Mouse (Mus musculus): ENCODE results near the gene Abhd17a. TPM values are rescaled to one million over a fixed set of nuclear protein-coding genes. Genes with fewer than 3 reads are reported as not detected.
A peak's percentile ranks its signal among the peaks of the same experiment; 100 is the strongest.

Gene Abhd17a
- total RNA-seq, 4 experiments from 2014 or later = 70.5 to 80.7 (median 77.3) TPM

GRCm38 (mm10) chr10:80548428-80549006 is 41.6 kb downstream of the Abhd17a start:
- peak in 1 of 2 experiments; percentile 28 for DNase-seq (ENCODE audit: low spot score in 2 of 2)

- no peak for DNase-seq (ENCODE audit: low spot score in 2 of 2)
Observed at GRCm38 (mm10) chr10:80547539-80547938, 42.6 kb downstream of the Abhd17a start.

- DNase-seq (ENCODE audit: low spot score in 2 of 2) = no peak
Observed at GRCm38 (mm10) chr10:80546945-80547344, 43.2 kb downstream of the Abhd17a start.

- no peak for DNase-seq (ENCODE audit: low spot score in 2 of 2)
Observed at GRCm38 (mm10) chr10:80545590-80545989, 44.6 kb downstream of the Abhd17a start.

GRCm38 (mm10) chr10:80543873-80544272 is 46.3 kb downstream of the Abhd17a start:
- no peak for DNase-seq (ENCODE audit: low spot score in 2 of 2)

- DNase-seq (ENCODE audit: low spot score in 2 of 2) = no peak
Observed at GRCm38 (mm10) chr10:80539493-80539892, 50.6 kb downstream of the Abhd17a start.

- DNase-seq (ENCODE audit: low spot score in 2 of 2) = peak; percentile 58 to 63
Observed at GRCm38 (mm10) chr10:80538710-80539394, 51.3 kb downstream of the Abhd17a start, which contains the start of gene Atp8b3. Gene Atp8b3 (minus strand): TSS chr10:80539124.

GRCm38 (mm10) chr10:80538180-80538579 is 52.0 kb downstream of the Abhd17a start:
- DNase-seq (ENCODE audit: low spot score in 2 of 2) = no peak

GRCm38 (mm10) chr10:80535711-80536110 is 54.4 kb downstream of the Abhd17a start:
- DNase-seq (ENCODE audit: low spot score in 2 of 2) = no peak

- no peak for DNase-seq (ENCODE audit: low spot score in 2 of 2)
Observed at GRCm38 (mm10) chr10:80535071-80535470, 55.1 kb downstream of the Abhd17a start.

GRCm38 (mm10) chr10:80533704-80534103 is 56.4 kb downstream of the Abhd17a start:
- no peak for DNase-seq (ENCODE audit: low spot score in 2 of 2)

Small RNAs within 50 kb of the gene (microRNA-seq; reads per million reads assigned to microRNA genes)
- gene Mir6912 = not detected

Other genes starting within 250 kb of the Abhd17a start
- 10 to 100 TPM; 22.6 to 30.4 (median 26.9) TPM for gene Adamtsl5, start 241.9 kb downstream of the Abhd17a start, total RNA-seq (2022)
- gene Plk5, start 233.9 kb downstream of the Abhd17a start, total RNA-seq (2022) = under 1 TPM in 2 of 4 experiments, not detected in 2; 0.27 to 0.36 TPM
- 1 to 10 TPM; 4.2 to 6.3 (median 4.7) TPM for gene Mex3d, start 202.7 kb downstream of the Abhd17a start, total RNA-seq (2022)
- gene Mbd3, start 190.8 kb downstream of the Abhd17a start, total RNA-seq (2022) = 100 to 1,000 TPM; 120 to 138 (median 131) TPM
- 100 to 1,000 TPM; 691 to 868 (median 797) TPM for gene Uqcr11, start 183.5 kb downstream of the Abhd17a start, total RNA-seq (2022)
- 10 to 100 TPM in 3 of 4 experiments, 1 to 10 TPM in 1; 9.9 to 13.1 (median 10.8) TPM for gene Tcf3, start 156.7 kb downstream of the Abhd17a start, total RNA-seq (2022)
- gene Onecut3, start 95.5 kb downstream of the Abhd17a start, total RNA-seq (2022) = not detected
- gene Atp8b3, start 51.2 kb downstream of the Abhd17a start, total RNA-seq (2022) = not detected
- 10 to 100 TPM in 2 of 4 experiments, 1 to 10 TPM in 2; 8.5 to 11.1 (median 10.1) TPM for gene Rexo1, start 28.8 kb downstream of the Abhd17a start, total RNA-seq (2022)
- gene Klf16, start 13.0 kb downstream of the Abhd17a start, total RNA-seq (2022) = 1 to 10 TPM; 1.1 to 2.0 (median 1.3) TPM
- gene Scamp4, start 12.5 kb upstream of the Abhd17a start, total RNA-seq (2022) = 10 to 100 TPM; 17.4 to 21.2 (median 19.2) TPM
- gene Adat3, start 12.5 kb upstream of the Abhd17a start, total RNA-seq (2022) = under 1 TPM in 3 of 4 experiments, not detected in 1; 0.29 to 0.43 (median 0.36) TPM
- gene Gm49322, start 15.7 kb upstream of the Abhd17a start, total RNA-seq (2022) = under 1 TPM in 2 of 4 experiments, not detected in 2; 0.20 to 0.24 TPM
- 100 to 1,000 TPM; 124 to 147 (median 144) TPM for gene Csnk1g2, start 32.5 kb upstream of the Abhd17a start, total RNA-seq (2022)
- 10 to 100 TPM; 36.7 to 40.7 (median 39.7) TPM for gene Btbd2, start 66.7 kb upstream of the Abhd17a start, total RNA-seq (2022)
- 100 to 1,000 TPM; 226 to 292 (median 253) TPM for gene Mknk2, start 87.8 kb upstream of the Abhd17a start, total RNA-seq (2022)
- gene Mob3a, start 111.6 kb upstream of the Abhd17a start, total RNA-seq (2022) = 1 to 10 TPM; 2.6 to 3.6 (median 3.4) TPM
- 1 to 10 TPM; 1.0 to 3.1 (median 2.7) TPM for gene Izumo4, start 111.8 kb upstream of the Abhd17a start, total RNA-seq (2022)
- 10 to 100 TPM; 24.1 to 29.3 (median 27.8) TPM for gene Ap3d1, start 151.9 kb upstream of the Abhd17a start, total RNA-seq (2022)
- gene Dot1l, start 164.9 kb upstream of the Abhd17a start, total RNA-seq (2022) = 10 to 100 TPM; 12.4 to 13.8 (median 13.5) TPM
- gene Sf3a2, start 207.9 kb upstream of the Abhd17a start, total RNA-seq (2022) = 10 to 100 TPM; 26.0 to 33.2 (median 29.9) TPM
- 10 to 100 TPM; 24.2 to 34.4 (median 32.0) TPM for gene Plekhj1, start 208.3 kb upstream of the Abhd17a start, total RNA-seq (2022)
- under 1 TPM in 3 of 4 experiments, not detected in 1; 0.22 to 0.40 (median 0.24) TPM for gene Amh, start 214.9 kb upstream of the Abhd17a start, total RNA-seq (2022)
- gene Jsrp1, start 223.2 kb upstream of the Abhd17a start, total RNA-seq (2022) = 100 to 1,000 TPM; 455 to 508 (median 490) TPM
- 1,000 to 10,000 TPM in 1 of 4 experiments, 100 to 1,000 TPM in 3; 735 to 1,031 (median 850) TPM for gene Oaz1, start 236.3 kb upstream of the Abhd17a start, total RNA-seq (2022)